Mouse (Mus musculus): ENCODE results near the gene Vmn1r139.
"Not testable (repeated sequence)": the region's sequence is repeated elsewhere in the genome, so short reads cannot be mapped to it uniquely, and the experiment has no call there.

Vmn1r139 gene

GRCm38 (mm10) chr7:22068757-22069156 lies at the start of gene Vmn1r139:
Vmn1r139 (plus strand) TSS chr7:22069057.
- DNase-seq (ENCODE audit: low read depth, low spot score) = not testable (repeated sequence)

- not testable (repeated sequence) for DNase-seq (ENCODE audit: low read depth, low spot score)
Observed at GRCm38 (mm10) chr7:22028797-22029196, 40.1 kb upstream of the Vmn1r139 start, which contains the start of gene Vmn1r138. Vmn1r138 (minus strand) TSS chr7:22028897.

- not testable (repeated sequence) for DNase-seq (ENCODE audit: low read depth, low spot score)
Observed at GRCm38 (mm10) chr7:22056205-22056604, 12.7 kb upstream of the Vmn1r139 start, which contains the start of gene Gm6176. Gm6176 (minus strand) TSS chr7:22056305.

GRCm38 (mm10) chr7:22118145-22118544 lies 49.3 kb downstream of the Vmn1r139 start, which contains the start of gene Gm16451:
Gm16451 (minus strand) TSS chr7:22118245.
- not testable (repeated sequence) for DNase-seq (ENCODE audit: low read depth, low spot score)

GRCm38 (mm10) chr7:22134641-22135040 lies 65.8 kb downstream of the Vmn1r139 start, which contains the start of gene Gm10666:
Gm10666 (minus strand) TSS chr7:22134741.
- DNase-seq (ENCODE audit: low read depth, low spot score) = not testable (repeated sequence)
